Mouse (Mus musculus) c-Kit-positive CD71-positive TER-119-negative erythroid progenitor cells, embryonic 14.5 days (primary cell): Measurements from ENCODE around the gene BC035044.
"Not testable (repeated sequence)": the region's sequence is repeated elsewhere in the genome, so short reads cannot be mapped to it uniquely, and the experiment has no call there.

Experiments used
- DNase-seq: peaks from one replicate; pipeline ENCODE4 v3.0.0-alpha.2; 2013; ENCODE audit warnings: low read depth

The BC035044 gene

DNA sequence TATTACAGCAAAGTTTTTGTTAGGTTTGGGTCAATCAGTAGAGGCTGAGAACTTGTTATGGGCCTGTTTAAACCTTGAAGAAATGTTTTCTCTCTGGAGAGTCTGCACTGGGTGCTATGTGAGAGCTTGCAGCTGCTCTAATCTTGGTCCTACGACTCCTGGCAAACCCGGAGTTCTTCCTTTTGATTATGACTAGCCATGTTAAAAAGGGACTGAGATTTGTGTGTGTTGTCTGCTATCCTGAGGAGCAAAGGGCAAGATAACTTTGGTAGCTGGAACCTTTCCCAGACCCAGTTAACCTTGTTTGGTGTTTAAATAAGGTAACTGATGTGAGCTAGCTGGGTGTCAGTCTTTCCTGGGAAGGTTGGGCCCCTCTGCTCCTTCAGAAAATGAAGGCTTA lies 40.3 kb downstream of the BC035044 start:
- no peak for DNase-seq

DNA sequence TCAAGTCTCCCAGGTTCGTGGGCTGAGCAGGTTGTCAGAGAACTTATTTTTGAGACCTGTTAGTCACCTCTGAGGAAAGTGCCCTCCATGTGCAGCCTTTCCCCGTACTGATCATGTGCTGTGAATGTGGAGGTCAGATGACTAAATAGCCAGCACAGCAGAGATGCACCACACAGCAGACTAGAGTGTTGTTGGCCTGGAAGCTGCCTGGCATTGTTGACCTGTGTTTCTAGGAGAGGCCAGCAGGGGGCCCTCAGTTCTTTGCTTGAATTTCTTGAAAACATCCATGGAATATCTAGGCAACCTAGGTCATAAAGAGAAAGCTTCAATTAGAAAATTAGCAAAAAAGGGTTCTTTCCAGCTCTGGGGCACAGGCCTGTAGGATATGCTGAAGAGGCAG lies 41.0 kb downstream of the BC035044 start:
- peak; percentile 40 for DNase-seq

DNA sequence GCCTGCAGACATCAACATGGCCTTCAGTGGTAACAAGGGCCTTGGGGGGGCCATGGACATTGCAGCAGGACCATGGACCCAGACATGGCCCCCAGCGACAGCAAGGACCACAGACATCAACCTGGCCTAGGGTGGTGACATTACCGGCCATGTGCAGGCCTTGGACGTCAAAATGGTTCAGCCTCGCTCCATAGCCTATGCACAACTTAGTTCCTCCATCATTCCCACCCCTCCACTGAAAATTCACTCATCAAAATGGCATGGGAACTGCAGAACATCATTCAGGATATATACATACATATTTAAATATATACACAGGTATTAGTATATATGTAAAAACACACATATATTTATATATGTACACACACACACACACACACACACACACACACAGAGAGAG lies 43.5 kb downstream of the BC035044 start:
- no peak for DNase-seq

DNA sequence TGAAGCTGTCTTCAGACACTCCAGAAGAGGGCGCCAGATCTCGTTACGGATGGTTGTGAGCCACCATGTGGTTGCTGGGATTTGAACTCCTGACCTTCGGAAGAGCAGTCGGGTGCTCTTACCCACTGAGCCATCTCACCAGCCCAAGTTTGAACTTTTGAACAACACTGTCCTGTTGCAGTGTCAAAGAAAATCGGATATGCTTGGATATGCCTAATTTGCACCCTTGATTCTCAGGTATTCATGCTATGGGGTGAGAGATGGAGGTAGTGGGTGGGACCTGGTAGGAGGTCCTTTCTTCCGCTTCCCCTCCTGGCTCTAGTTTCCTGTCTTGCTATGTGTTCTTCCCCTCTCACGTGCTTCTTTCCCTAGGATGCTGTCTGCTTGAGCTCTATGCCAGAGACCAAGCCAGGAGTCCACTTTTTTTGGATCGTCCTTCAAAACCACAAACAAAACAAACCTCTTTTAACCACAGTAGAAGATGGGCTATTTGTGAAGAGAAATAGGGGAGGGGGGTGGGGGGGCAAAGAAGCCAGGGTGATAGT lies 44.9 kb downstream of the BC035044 start:
- peak; percentile 44 for DNase-seq

DNA sequence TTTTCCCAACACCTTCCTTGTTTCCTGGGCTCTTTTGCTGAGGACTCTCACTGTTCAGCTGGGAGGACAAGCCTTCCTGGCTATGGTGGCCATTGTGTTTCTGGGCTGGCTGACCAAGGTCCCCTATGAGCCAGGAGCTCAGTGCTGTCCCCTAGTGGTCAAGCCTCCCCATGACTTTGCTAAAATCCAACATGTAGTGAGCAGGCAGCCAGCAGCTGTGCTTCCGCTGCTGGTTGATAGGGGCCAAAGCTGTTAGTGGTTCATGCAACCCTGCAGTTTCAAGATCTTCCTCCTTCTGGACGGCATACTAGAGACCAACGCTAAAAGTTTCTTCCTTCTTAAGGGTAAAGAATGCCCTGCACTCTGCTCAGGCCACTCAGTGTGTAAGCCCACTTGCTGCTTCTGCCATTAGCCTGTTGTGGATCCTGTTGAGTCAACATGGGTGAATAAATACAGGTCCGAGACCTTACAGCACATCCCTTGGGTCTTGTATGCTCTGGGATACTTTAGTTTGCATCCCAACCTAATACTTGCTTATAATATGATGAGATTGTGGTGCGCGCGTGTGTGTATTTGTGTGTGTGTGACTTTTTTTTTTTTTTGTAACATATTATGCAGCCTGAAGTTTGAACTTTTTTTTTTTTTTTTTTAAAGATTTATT lies 45.5 kb downstream of the BC035044 start:
- DNase-seq = peak; percentile 87

DNA sequence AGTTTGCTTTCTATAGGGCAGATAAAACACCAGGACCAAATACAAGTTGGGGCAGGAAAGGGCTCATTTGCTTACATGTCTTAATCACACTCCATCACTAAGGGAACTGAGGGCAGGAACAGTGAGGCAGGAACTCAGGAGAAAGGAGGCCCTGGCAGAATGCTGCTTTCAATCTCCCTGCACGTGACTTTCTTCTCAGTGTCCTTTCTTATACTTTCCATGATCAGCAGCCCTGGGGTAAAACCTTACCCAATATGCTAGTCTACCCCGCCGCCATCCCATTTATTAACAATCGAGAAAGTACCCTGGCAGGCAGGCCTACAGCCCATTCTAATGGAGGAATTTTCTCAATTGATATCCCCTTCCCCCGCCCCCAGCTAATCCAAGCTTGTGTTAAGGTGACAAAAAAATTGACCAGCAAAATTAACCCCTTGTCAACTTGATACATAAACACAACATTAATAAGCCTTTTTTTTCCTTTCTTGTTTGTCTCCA lies 46.3 kb downstream of the BC035044 start:
- no peak for DNase-seq

DNA sequence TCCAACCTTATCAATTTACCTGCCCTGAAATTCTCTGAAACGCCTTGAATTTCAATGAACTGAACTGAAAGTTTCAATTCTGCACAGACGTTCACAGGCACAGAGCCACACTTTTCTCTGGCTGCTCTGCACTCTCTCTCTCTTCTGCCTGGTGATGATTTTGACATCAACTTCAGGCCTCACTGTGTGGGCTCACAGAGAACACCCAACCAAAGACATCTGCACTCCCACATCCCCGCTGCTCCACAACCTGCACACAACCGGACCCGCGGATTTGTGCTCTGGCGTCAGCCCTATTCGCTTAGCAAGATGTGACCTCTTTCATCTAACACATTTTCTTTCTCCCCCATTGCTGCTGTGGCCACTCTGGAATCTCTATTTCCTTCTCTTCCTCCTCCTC lies 46.8 kb downstream of the BC035044 start:
- DNase-seq = no peak

DNA sequence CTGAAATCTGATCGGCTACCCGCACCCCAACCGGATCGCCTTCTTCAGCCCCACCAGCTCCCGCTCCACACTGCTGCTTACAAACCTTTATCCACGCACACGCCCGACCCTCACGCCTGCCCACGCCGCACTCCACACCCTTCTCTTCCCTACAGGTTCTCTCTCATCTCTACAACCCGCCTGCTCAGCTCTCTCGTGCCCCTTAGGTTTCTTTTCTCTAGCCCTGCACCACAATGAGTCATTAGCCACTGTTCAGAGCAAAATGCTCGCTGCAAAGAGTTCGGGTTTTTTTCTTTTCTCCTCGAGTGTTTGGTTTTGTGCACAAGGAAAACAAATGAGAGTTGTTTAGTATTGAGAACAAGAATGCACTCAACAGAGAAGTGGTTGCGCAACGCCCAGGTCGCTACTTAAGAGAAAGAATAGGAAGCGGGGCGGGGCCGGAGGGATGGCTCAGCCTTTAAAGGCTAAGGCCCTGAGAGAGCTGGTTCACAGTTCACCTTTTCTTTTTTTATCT lies 47.4 kb downstream of the BC035044 start:
- peak; percentile 65 for DNase-seq

DNA sequence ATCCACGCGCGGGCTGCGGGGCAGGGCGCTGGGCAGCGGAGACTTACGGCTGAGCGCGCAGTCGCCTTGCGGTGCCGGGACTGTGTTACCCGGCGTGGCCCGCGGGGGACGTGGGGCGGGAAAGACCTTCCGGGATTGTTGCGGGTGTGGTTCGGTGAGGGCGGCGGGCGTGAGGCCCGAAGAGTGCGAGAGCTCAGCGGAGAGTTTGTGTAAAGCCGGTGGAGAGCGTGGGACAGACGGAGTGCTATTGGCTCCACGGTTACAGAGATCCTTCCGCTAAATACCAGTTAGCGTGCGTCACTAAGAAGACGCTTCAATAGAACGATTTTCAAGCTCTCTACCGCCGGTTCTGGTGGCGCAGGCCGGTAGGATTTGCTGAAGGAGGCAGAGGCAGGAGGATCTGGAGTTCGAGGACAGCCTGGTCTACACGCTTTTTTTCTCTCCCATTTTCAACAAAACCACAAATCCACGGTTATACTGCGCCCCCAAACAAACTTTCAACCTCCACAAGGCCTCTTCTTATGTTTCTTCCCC lies 47.9 kb downstream of the BC035044 start:
- DNase-seq = peak; percentile 86

DNA sequence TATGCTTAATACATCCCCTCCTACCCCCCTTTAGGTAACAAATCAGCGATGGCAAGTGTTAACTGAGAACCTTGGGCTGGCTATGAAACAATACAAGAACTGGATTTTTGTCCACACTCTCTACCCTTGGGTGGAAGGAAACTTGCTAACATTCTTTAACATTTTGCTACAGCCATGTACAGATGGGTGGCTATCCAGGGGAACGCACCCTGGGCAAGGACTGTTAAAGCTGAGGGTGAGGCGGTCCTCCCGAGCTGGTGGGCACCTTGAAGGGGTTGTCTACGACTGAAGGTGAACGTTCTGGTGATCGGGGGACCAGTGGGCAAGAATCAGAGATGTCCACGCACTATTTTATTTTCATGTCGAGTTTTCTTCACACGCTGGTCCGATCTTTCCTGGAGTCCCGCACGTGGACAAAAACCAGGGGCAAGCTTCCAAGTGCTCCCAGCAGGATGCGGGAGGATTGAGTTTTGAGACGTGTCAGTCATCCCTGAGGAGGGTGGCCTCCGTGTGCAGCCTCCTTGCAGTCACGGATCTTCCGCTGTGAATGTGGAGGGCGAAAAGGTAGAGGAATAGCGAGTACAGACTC lies 48.5 kb downstream of the BC035044 start:
- DNase-seq = no peak

DNA sequence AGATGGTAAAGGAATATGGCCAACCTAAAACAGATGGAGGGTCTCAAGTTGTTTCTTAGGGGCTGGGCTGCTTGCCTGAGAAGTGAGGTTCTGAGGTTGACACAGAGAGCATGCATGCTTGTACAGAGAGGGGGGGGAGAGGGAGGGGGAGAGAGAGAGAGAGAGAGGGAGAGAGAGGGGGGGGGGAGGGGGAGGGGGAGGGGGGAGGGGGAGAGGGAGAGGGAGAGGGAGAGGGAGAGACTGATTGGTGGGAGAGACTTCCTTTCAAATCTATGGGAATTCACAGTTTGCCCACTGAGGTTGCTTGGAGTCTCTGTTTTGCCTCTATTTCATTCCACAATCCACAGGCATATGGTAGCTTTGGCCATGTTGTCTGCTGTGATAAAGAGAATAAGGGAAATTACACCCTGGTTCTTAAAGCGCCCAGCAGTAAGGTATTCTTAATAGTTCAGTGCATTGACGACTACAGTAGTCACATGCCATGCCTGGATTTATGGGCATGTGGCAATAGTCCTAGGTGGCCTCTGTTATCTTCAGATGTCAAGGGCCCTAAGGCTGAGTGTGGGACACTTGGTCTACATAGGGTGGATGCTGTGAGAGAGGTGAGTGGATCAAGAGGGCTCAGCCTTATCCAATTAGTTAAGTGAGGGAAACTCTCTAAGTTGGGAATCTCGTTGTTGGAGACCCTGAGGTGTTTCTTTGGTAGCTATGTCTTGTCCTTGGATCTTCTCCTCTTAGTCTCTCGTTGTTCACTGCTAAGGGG lies 49.4 kb downstream of the BC035044 start:
- peak; percentile 31 for DNase-seq

DNA sequence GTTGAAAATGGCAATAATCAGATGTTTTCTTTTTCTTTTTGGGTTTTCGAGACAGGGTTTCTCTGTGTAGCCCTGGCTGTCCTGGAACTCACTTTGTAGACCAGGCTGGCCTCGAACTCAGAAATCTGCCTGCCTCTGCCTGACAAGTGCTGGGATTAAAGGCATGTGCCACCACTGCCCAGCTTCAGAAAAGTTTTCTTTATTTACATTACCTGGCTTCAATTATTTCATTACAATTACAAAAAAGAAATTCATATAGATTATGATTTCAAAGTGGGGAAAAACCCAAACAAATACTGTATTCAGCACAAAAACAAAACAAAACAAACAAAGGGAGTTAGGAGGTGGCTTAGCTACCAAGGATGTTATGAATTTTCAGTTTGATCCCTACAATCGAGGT lies 50.3 kb downstream of the BC035044 start:
- not testable (repeated sequence) for DNase-seq

DNA sequence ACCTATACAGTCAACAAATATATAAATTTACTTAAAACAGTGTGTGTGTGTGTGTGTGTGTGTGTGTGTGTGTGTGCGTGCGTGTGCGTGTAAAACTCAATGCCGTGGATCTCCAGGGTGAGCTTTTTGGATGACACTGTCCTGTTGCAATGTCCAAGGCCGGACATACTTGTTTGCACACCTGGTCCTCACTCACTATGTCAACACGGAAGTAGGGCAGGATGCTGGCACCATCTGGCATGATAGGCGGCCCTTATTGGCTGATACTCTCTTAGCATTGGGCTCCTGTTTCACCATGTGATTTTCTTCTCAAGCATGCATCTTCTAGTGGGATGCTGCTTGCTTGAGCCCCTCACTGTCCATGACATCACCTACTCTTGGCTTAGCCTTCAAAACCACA lies 51.0 kb downstream of the BC035044 start:
- DNase-seq = no peak

DNA sequence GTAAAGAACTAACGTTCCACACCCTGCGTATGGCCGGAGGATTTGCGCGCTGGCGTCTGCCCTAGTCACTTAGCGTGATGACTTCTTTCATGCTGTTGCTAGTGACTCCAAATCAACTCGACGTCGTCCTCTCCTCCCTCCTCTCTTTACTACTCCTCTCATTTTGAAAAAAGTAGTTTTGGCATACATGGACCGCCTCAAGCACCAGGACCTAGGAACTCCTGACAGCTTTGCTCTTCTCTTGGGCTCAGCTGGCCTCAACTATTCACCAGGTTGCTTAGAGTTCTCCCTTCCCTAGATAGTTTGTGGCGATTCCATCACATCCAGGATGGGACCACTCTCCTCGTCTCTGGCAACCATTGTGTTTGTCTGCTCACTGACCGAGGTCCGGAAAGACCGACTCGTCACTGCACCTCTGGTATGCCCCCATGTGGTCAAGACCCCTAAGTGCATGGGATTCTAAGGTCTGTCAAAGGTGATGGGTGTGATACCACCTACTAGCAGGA lies 51.6 kb downstream of the BC035044 start:
- DNase-seq = peak; percentile 86

DNA sequence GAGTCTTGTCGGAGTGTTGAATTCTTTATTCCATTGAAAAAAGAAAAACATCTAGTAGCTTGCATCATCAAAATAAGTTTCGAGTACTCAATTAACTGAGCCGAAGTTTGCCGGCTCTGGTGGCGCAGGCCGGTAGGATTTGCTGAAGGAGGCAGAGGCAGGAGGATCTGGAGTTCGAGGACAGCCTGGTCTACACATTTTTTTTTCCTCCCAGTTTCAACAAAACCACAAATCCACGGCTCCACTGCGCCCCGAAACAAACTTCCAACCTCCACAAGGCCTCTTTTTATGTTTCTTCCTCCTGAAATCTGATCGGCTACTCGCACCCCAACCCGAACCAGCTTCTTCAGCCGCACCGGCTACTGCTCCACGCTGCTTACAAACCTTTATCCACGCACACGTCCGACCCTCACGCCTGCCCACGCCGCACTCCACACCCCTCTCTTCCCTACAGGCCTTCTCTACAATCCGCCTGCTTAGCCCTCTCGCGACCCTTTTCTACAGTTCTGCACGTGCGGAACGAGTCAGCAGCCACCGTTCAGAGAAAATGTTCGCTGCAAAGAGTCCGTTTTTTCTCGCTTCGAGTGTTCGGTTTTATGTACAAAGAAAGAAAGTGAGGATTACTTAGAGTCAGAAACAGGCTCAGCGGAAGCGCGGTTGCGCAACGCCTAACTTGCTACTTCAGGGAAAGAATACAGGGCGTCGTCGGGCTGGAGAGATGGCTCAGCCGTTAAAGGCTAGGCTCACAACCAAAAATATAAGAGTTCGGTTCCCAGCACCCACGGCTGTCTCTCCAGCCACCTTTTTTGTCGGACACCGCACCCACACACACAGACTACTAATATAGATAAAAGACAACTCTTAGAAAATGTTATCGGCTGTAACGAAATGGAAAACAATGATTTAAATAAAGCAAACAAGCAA lies 52.3 kb downstream of the BC035044 start:
- peak; percentile 79 for DNase-seq

DNA sequence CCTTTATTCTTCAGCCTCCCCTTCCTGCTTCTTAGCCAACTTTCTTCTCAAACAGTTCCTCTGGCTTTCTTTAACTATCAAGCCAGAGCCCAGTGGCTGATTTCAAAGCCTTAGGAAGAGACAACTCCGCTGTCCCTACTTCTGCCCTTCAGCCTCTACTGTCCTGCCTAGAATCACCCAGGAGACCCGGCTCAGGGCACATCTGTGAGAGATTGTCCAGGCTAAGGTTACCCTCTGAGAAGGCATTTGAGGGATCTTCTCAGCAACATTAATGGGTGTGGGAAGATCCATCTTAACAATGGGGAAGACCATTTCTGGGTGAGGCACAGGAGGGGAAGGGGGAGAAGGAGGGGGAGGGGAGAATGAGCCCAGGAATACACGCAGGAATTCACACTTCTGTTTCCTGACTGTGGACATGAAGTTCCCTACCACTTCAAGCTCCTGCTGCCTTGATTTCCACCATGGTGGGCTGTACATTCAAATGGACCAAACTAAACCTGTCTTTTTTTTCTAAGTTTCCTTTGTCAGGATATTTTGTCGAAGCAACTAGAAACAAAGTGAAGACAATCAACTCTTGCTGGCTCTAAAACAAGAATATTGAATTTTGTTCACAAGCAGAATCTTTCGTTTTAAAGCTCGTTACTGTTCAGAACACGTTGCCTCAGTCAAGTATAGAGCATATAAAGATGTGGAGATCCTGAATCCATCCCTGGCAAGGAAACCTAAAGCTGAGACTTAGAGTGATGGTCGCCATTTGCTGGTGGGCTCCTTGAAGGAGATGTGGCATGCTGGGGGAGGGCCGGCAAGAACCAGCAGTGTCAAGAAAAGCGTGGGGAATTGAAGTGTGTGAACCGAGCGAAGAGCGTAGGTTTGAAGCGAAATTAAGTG lies 53.2 kb downstream of the BC035044 start:
- DNase-seq = peak; percentile 28

DNA sequence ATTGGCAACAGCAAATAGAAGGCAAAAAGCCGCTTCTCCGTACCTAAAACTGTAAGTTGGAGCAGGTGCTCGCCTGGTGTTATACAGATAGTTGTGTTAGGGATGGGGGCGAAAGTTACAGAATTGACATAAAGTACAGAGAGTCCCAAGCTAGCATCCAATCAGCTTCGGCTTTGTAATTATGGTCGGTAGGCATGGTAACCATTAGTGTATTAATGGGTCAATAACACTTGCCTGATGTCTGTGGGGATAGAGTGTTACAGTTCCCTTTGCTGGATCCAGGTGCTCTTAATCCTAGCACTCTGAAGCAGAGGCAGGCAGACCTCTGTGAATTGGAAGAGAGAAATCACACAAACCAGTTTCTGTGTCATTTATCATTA lies 54.0 kb downstream of the BC035044 start:
- peak; percentile 21 for DNase-seq

DNA sequence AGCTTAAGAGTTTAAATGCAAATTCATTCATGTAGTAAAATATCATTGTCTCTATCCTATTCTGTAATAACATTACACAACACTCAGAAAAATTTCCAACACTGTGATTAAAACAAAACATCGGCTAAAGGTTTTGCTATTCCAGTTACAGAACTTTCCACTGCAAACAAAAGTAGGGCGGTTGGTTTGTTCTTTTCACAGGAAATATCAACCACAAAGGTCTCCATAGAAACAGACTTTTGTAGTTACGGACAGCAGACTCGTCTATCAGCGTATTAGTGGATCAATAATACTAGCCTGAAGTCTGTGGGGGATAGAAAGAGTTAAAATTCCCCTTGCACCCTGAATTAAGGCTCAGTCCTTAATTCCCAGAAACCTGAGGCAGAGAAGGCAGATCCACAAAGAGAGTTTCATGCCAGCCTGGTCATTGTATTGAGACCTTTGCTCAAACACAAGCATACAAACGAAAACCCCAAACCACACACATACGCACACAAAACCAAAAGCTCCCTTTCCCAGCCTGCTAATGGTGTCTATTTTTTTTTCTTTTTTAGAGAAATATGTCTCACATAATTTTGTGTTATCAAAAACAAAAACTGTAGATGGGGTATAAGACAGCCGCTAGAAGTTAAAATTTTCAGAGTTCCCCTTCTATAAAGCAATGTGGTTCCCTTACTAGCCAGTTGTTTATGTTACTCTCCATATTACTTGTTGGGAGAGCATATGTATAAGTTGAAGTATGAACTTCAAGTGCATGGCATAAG lies 54.6 kb downstream of the BC035044 start:
- no peak for DNase-seq

DNA sequence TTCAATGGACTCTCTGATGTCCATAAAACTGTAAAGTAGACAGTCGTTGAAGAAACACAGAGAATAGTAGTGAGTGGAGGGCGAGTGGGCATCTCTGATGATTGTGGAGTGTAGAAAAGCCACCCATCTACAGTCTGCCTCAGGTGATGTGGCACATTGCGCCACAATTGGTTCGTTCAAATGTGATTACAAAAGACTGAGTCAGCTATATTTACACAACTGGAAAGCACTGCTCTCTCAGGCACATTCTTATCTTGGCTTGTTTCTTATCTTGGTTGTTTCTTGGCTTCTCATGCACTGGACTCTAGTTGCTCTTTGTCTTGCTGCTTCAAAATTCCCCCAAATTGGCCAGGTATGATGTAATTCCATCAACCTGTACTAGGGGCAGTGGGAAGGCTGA lies 55.4 kb downstream of the BC035044 start:
- DNase-seq = no peak
